Mouse (Mus musculus) spleen, adult 2 months (tissue): ENCODE data around the gene Crip3.

Source experiments
- CTCF ChIP-seq: fragments of 200-500 bp; IDR thresholded peaks from 2 replicates; pipeline ENCODE4 v1.5.1; 2011; ENCODE audit warnings: mild to moderate bottlenecking, inconsistent platforms; ENCODE audit not compliant: insufficient read depth, insufficient read length, insufficient replicate concordance; ENCODE audit errors: extremely low read depth
- POLR2A ChIP-seq: fragments of 200-500 bp; IDR thresholded peaks from 2 replicates; pipeline ENCODE4 v1.6.1; 2011; ENCODE audit warnings: low read depth, low read length, inconsistent platforms

DNA sequence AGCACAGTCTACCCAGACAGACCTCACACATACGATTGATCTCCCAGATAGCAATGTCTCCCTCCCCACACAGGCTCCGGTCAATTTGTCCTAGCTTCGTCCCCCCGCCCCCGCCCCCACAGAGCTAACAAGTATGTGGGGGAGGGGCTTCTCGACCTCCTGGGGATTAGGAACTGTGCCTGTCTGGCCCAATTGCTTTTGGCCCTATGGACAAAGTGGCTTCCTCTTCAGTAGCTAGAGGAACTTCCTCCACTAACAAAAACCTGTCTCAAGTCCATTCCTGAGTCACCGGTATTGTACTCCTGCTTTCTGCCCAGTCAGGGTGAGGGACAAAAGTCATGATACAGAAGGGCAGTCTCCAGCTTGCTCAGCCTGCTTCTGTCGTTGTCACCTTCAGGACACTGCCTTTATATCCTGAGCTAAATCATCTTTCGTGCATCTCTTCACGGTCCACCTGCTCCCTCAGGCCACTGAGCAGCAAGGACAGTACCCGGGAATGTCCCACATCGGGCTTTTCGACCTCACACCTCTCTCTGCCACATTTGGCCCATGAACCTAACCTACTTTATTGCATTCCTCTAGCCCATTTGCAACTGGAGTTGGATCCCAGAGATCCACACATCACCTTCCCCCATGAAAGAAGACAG is 24.7 kb downstream of the Crip3 start:
- TF ChIP-seq CTCF (no peak), POLR2A (no peak)
